Mouse (Mus musculus) C2C12 (cell line): ENCODE results near the gene 5031439G07Rik.
"Not testable (repeated sequence)": the region's sequence is repeated elsewhere in the genome, so short reads cannot be mapped to it uniquely, and the experiment has no call there.

Source experiments
- CEBPB ChIP-seq: IDR thresholded peaks from one replicate; pipeline ENCODE4 v1.6.1; 2011; ENCODE audit warnings: low read depth, mild to moderate bottlenecking, control low read depth, moderate library complexity
- CTCF ChIP-seq: IDR thresholded peaks from one replicate; pipeline ENCODE4 v1.5.1; 2011; ENCODE audit not compliant: control insufficient read depth, insufficient read depth, insufficient read length
- FOSL1 ChIP-seq: IDR thresholded peaks from one replicate; pipeline ENCODE4 v1.8.0; 2011; ENCODE audit warnings: mild to moderate bottlenecking, low read length; ENCODE audit not compliant: poor library complexity, insufficient read depth, severe bottlenecking
- MAX ChIP-seq: IDR thresholded peaks from one replicate; pipeline ENCODE4 v1.6.1; 2011; ENCODE audit warnings: mild to moderate bottlenecking, control low read depth
- MYOD1 ChIP-seq: IDR thresholded peaks from one replicate; pipeline ENCODE4 v1.6.1; 2011; ENCODE audit warnings: low read depth; ENCODE audit not compliant: control insufficient read depth, insufficient read length
- MYOG ChIP-seq: IDR thresholded peaks from one replicate; pipeline ENCODE4 v1.6.1; 2011; ENCODE audit not compliant: control insufficient read depth, insufficient read length; ENCODE audit errors: extremely low read depth
- USF1 ChIP-seq: IDR thresholded peaks from one replicate; pipeline ENCODE4 v1.6.1; 2011; ENCODE audit warnings: low read depth, mild to moderate bottlenecking, control low read depth, moderate library complexity

- not testable (repeated sequence) for TF ChIP-seq CTCF, MAX, USF1, CEBPB, MYOD1, MYOG, FOSL1
Measured at GRCm38 (mm10) chr15:85028648-85029047, 40.3 kb upstream of the 5031439G07Rik start, which contains the start of gene Fam118a.
